Mouse (Mus musculus) inflammation-experienced regulatory T-cells, adult 16 weeks (primary cell): Measurements from ENCODE around the gene Rbfox2. TPM values are rescaled to one million over a fixed set of nuclear protein-coding genes. Genes with fewer than 3 reads are reported as not detected.

Experiments
- polyA plus RNA-seq: library from polyadenylated mRNA; unstranded; fragments of 100-300 nt; shearing (Covaris generic); gene quantifications from one replicate; pipeline ENCODE4 v1.2.1, GENCODE M21; 2017

The Rbfox2 gene
- not detected for polyA plus RNA-seq

DNA sequence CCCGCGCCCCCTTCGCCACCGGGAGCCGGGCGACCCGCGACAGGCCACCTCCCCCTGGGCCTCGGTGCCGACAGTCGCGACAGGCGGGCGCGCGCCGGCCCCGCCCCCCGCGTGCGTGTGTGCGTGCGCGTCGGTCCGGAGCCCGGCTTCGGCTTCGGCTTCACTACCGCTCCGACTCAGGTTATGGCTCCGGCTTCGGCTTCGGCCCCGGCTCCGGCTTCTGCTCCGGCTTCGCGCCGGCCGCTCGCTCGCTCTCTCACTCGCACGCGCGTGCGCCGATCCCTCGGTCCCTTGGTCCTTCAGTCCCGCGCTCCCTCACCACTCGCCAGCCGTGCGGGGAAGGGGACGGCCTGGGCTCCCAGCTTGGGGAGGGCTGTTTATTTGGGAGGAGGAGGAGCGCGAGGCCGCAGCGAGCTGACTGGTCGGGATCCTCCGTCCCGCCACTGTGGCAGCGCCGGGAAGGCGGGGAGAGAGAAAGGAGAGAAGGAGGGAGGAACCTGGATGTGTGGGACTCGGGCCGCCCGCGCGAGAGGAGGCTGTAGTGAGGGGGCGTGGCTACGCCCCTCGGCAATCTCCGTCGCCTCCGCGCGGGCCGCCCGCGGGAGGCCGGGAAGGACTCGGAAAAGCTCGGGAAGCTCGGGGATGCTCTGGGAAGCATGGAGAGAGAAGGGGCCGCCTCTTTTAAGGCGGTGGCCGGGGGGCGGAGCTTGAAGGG, at the start of gene Rbfox2:
Gene Rbfox2 (minus strand): TSS at position 458 of the 715 bp plus-strand sequence.

DNA sequence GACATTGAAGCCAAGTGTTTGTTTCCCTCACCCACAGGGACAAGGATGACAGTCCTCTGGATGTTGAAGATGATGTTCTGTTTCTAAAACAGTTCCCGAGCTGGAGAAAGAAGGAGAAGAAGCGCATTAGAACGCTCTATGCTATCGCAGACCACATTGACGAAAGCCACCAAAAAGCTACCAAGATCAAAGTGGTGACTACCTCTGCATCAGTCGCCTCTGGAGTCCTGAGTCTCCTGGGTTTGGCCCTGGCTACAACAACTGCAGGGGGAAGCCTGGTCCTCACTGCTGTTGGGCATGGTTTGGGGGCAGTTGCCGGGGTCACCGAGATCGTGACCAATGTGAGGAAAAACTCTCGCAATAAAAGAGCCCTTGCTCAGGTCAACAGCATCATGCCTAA, 256.2 kb downstream of the Rbfox2 start, which contains the start of gene Mb:
Gene Mb (minus strand): TSS at position 101 of the 400 bp plus-strand sequence.

DNA sequence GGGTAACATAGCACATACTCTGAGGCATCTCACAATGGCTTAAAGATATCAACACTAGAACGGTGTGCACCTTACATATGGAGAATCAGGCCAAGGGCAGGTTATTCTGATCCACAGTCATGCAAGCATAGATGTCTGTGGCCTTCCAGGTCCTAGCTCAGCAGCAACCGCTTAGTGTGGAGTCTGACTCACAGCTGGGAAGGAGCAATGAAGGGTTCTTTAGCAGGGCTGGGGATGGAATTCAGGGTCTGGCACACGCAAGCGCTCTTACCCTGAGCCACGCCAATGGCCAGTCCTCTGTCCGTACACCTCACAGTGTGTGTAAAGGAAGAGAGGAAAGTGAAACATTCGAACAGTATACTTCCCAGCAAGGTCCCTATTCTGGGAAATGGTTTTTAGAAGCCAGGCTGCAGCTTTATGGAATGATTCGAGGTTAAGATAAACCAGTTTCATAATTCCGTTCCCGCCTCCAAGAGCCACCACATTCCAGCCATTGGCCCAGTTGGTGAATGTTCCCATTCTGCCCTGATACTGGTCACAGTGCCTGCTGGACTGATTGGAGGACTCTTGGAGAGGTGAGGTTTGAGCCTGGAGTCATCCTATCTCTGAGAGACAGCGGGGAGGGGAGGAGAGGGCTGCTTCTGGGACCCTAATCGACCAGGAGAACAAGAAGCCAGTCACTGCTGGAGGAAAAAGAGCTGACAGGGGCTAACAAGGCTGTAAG, 262.0 kb downstream of the Rbfox2 start, which contains the start of gene Apol6:
Gene Apol6 (plus strand): TSS at position 133 of the 724 bp plus-strand sequence.

Other genes starting within 250 kb of the Rbfox2 start
- gene Apol7a, start 92.1 kb upstream of the Rbfox2 start, polyA plus RNA-seq = not detected
- 5.0 TPM for gene Apol9a, start 104.1 kb upstream of the Rbfox2 start, polyA plus RNA-seq
- 0.46 TPM for gene Apol7b, start 140.5 kb upstream of the Rbfox2 start, polyA plus RNA-seq
- not detected for gene Apol10a, start 170.0 kb upstream of the Rbfox2 start, polyA plus RNA-seq
- not detected for gene Apol11a, start 201.3 kb upstream of the Rbfox2 start, polyA plus RNA-seq
- gene Apol7c, start 226.3 kb upstream of the Rbfox2 start, polyA plus RNA-seq = 0.43 TPM